Mouse (Mus musculus): ENCODE measurements around the gene Adck2. TPM values are rescaled to one million over a fixed set of nuclear protein-coding genes. Genes with fewer than 3 reads are reported as not detected.

Gene Adck2
- total RNA-seq, 2 experiments from 2014 or later = 6.2 to 12.5 TPM

DNA sequence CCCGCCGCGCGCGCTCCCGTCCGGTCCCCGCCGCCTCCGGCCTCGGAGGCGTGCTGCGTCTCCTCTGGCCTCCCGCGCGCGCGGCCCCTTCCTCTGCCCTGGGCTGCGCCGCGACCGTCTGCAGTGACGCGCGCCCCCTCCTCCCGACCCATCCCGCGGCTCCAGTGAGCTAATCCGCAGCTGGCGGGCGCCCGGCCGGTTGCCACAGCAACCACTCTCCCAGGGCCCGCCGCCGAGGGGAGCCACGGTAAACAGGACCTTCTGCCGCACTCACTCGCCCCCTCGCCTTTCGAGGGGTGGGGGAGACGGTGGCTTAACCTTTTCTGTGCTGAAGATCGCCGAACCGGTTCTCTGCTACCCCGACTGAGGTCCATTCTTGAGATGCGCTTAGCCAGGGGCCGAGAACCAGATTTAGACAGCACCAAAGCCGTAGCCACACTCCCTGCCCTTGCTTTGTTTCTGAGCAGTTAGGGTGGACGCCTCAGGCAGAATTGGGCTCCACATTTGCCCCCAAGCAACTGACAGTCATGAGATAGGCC, 15.9 kb upstream of the Adck2 start, which contains the start of gene Dennd2a:
Gene Dennd2a, minus strand, starts transcription at position 145 of the 539 bp plus-strand sequence.
- DNase-seq = peak; percentile 85

DNA sequence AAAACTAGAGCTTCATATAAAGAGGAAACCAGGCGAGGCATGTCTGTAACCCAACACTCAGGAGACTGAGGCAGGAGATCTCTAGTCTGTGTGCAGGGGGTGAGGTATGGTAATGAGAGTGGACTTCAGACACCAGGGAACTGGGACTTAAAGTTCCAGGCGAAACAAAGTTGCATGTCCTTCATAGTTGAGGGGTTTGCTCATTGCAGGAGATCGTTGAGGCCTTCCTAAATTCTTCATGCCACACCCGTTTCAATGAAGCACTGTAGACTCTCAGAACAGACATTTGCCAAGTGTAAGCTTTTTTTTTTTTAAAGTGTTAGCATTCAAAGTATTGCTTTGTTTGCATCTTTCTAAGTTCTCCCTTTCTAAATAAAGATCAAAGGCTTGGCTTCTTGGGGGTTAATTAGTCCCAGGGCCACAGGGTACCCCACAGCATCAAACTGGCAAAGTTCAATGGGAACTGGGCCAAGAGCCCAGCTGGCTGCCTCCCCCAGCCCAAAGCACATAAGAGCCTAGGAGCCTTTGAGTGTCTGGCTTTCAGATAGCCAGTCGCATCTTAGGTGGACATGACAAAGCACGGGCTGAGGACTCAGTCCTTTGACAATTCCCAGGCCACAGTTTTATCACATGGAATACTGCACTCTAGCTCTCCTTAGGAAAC, 14.3 kb upstream of the Adck2 start:
- DNase-seq = no peak

- DNase-seq = peak; percentile 64
Observed at GRCm38 (mm10) chr6:39562166-39563015, 11.3 kb upstream of the Adck2 start.

DNA sequence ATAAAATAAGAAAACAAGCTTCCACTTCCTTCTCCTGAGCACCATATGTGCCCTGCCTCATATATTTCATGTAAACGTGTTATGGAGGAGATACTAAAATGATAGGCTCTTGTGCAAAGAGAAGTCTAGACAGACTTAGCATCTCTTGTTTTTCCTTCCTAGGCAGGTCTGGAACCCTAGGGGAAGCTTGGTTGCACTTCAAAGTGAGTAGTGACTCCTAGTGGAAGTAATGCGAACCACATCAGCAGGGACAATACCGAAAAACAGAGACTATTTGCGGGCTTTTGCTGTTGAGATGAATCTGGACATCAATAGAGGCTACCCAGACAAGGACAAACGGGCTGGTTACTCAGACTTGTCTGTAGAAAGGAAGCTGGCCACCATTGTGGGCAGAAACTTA, 6.1 kb upstream of the Adck2 start:
- DNase-seq = no peak

DNA sequence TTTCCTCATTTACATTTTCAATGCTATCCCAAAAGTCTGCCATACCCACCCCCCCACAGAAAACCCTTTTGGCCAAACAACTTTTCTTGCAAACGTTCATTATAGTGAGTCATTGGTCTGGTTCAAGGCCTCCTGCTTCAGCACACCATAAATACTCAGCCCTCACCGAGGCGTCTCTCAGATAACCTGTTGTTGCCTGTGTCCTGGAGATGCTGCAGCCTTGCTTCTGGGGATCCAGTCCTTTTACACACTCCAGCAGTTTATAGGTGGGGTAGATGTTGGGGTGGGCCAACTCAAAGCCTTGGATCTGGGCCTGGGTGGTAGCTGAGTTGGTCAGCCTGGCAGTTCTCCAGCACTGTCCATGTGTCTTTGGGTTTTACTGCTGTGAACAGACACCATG, 3.2 kb upstream of the Adck2 start:
- DNase-seq = no peak

DNA sequence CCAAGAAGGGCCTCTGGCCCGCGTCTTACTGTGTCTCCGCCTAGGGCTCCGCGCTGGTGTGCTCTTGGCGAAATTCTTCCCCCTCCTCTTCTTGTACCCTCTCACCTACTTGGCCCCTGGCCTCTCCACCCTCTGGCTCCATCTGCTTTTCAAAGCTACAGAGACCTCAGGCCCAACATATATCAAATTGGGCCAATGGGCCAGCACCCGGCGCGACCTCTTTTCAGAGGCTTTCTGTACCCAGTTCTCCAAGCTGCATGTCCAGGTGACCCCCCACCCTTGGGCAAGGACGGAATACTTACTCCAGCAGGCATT, 839 bp downstream of the Adck2 start:
- DNase-seq = no peak

GRCm38 (mm10) chr6:39574951-39575350, 1.3 kb downstream of the Adck2 start:
- no peak for DNase-seq

DNA sequence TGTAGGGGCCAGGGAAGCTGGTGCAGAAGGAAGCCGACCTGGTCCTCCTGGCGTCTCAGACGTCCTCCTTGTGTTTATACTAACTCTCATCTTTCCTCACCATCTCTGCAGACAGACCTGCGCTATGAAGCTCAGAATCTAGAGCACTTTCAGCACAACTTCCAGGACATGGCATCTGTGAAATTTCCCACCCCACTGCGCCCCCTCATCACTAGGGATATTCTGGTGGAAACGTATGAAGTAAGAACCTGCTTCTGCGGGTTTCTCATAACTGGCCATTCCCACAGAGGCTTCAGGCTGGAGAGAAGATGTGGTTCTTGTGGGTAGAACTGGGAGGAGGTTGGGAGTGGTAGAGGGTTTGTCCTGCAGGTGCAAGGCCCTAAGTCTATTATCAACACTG, 5.9 kb downstream of the Adck2 start:
- no peak for DNase-seq

GRCm38 (mm10) chr6:39580558-39580957, 6.9 kb downstream of the Adck2 start:
- DNase-seq = no peak

GRCm38 (mm10) chr6:39581087-39581784, 7.6 kb downstream of the Adck2 start:
- DNase-seq = no peak

- DNase-seq = no peak
Observed at GRCm38 (mm10) chr6:39585517-39585916, 11.8 kb downstream of the Adck2 start, which contains the start of gene Gm42420. Gm42420 (plus strand) TSS chr6:39585753.

GRCm38 (mm10) chr6:39591481-39591880, 17.8 kb downstream of the Adck2 start:
- no peak for DNase-seq

DNA sequence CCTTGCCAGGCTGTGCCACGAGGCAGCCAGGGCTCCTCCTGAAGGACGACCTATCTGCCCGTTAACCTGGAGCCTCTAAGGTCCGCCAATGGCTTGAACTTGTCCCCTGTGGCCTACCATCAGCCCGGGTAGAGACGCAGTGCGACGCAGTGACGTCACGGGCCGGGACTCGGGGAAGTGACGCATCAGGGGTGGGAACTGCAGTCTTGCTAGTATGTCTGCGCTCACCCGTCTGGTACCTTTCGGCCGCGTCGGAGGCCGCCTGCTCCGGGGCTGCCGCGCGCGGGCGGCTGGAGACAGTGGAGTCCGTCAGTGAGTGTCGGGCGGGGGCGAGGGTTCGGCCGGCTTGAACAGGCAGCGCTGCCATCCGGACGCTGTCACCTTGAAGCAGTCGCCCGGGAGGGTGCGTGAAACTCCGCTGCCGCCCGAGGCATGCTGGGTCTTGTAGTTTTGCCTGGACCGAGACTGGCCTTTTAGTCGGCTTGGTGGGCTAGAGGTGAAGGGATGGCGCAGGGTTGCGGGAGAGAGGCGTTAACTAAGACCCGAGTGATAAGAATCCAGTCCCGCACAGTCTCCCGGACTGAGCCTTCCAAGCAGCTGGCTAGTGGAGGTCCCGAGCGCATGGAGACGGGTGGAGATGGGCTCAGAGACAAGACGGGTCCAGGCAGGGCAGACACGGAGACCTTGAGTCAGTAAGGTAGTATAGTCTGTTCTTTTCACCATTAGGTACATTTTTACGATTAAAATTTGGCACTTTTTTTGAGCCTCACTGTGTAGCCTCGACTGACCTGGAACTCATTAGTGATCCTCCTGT, 18.9 kb downstream of the Adck2 start, which contains the start of gene Ndufb2:
Gene Ndufb2, plus strand, starts transcription at position 174 of the 814 bp plus-strand sequence.
- DNase-seq = peak; percentile 92

GRCm38 (mm10) chr6:39600851-39601250, 27.2 kb downstream of the Adck2 start:
- no peak for DNase-seq

DNA sequence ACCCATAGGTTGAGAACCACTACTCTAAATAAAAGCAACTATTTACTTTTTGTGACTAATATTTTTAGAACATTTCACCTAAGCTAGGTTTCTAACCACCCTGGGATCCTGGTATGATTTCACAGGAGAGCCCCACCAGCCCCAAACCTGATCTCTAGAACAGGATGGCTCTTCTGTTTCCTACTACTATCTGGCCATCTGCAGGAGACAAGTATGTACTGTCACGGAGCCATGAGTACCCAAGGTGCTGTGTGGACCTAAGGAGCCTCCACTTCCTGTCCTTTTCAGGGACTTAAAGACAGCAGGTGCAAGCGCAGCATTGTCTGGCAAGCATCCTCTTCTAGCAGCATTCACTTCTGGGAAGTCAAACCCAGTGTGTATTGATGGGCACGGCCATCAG, 28.2 kb downstream of the Adck2 start:
- no peak for DNase-seq

- DNase-seq = no peak
Observed at GRCm38 (mm10) chr6:39604565-39604964, 30.9 kb downstream of the Adck2 start.

GRCm38 (mm10) chr6:39606056-39606455, 32.4 kb downstream of the Adck2 start:
- DNase-seq = no peak

DNA sequence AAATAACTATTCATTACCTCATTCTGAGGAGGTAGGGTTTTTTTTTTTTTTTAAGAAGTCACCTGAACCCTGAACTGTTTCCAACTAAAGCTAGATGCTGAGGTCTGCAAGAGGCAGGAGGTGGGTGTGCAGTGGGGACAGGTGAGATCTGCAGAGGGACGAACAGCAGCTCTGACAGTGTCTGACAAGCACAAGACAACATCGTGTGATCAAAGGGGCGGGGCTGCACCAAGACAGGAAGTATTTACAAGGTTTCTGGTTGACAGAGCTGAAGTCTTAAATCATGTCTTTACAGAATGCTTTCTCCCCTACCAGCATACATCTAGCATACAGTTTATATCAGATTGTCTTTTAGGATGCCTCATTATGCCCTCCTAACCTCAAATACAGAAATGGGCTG, 33.2 kb downstream of the Adck2 start:
- no peak for DNase-seq

- DNase-seq = no peak
Observed at GRCm38 (mm10) chr6:39607365-39607764, 33.7 kb downstream of the Adck2 start.

DNA sequence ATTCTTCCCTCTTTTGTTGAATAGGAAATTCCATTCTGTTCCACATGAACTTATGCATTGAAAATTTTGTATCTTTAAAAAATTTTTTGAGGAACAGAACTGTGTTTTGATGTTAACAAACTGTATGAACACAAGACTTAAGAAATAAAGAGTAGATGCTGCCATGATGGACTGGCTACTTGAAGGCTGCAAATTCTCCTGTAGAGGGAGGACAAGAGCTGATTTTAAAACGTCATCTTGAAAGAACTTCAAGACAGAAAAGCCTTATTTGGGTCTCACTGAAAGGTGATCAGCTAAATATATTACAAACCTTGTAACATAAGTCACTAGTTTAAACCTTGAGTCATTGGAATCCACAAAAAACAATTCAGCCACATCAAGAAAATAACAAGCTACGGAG, 36.5 kb downstream of the Adck2 start:
- DNase-seq = no peak

GRCm38 (mm10) chr6:39611296-39611695, 37.6 kb downstream of the Adck2 start:
- DNase-seq = no peak

Data from gastrocnemius, postnatal 10 days (tissue).